Mouse (Mus musculus) layer of hippocampus, postnatal 25 days (tissue): ENCODE measurements around the gene Rrm2. TPM values are rescaled to one million over a fixed set of nuclear protein-coding genes. Genes with fewer than 3 reads are reported as not detected.

Experiments used
- DNase-seq, 2 experiments: peaks; one replicate each; pipeline ENCODE4 v3.0.0; 2022; ENCODE audit warnings: mixed read lengths in 2 of 2, low spot score in 1 of 2; ENCODE audit errors: extremely low spot score in 1 of 2
- total RNA-seq, 2 experiments: library from RNA; stranded (reverse); gene quantifications; 2 replicates each; pipeline ENCODE4 v1.2.3; 2021

The Rrm2 gene
- total RNA-seq, 2 experiments from 2014 or later = 2.6 to 3.5 TPM

GRCm38 (mm10) chr12:24746579-24747296, 38.7 kb downstream of the Rrm2 start:
- no peak for DNase-seq

- no peak for DNase-seq
These were observed 39.3 kb downstream of the Rrm2 start for GRCm38 (mm10) chr12:24747297-24747696.

- DNase-seq = no peak
These were observed 42.5 kb downstream of the Rrm2 start for GRCm38 (mm10) chr12:24750521-24750920.

GRCm38 (mm10) chr12:24753680-24754079, 45.6 kb downstream of the Rrm2 start:
- no peak for DNase-seq

GRCm38 (mm10) chr12:24754693-24755092, 46.7 kb downstream of the Rrm2 start:
- DNase-seq = no peak

GRCm38 (mm10) chr12:24755471-24755870, 47.4 kb downstream of the Rrm2 start:
- no peak for DNase-seq

GRCm38 (mm10) chr12:24757387-24757786, 49.3 kb downstream of the Rrm2 start:
- no peak for DNase-seq

GRCm38 (mm10) chr12:24758374-24758773, 50.3 kb downstream of the Rrm2 start:
- peak; percentile 20 to 37 for DNase-seq

- DNase-seq = no peak
These were observed 54.2 kb downstream of the Rrm2 start for GRCm38 (mm10) chr12:24762253-24762652.

Other genes with a start within 250 kb of the Rrm2 start
- 10 to 100 TPM; 29.2 to 34.6 TPM for gene Taf1b, start 209.9 kb upstream of the Rrm2 start, total RNA-seq
- gene Grhl1, start 136.0 kb upstream of the Rrm2 start, total RNA-seq = 10 to 100 TPM; 24.5 to 27.0 TPM
- 1 to 10 TPM; 3.6 to 4.2 TPM for gene Klf11, start 57.0 kb upstream of the Rrm2 start, total RNA-seq
- gene Cys1, start 26.4 kb upstream of the Rrm2 start, total RNA-seq = 10 to 100 TPM; 20.6 to 25.0 TPM
- gene Mboat2, start 122.6 kb downstream of the Rrm2 start, total RNA-seq = 10 to 100 TPM; 70.2 to 79.6 TPM